Mouse (Mus musculus) midbrain, embryonic 12.5 days (tissue): ENCODE results near the gene Pip5k1a. TPM values are rescaled to one million over a fixed set of nuclear protein-coding genes. Genes with fewer than 3 reads are reported as not detected.
"Not testable (repeated sequence)": the region's sequence is repeated elsewhere in the genome, so short reads cannot be mapped to it uniquely, and the experiment has no call there.

ENCODE experiments used
- ATAC-seq: fragments of 200-750 bp; cut with Nextera tagmentation; 2 replicates; pipeline ENCODE4 v1.8.0; 2017; ENCODE audit warnings: low read depth, moderate TSS enrichment, moderate library complexity; ENCODE audit not compliant: low FRiP score
- H3K27ac ChIP-seq: fragments of 300-500 bp; sonication (generic); replicated peaks from 2 replicates; pipeline ENCODE4 v1.5.1; 2016; ENCODE audit warnings: mild to moderate bottlenecking
- H3K27me3 ChIP-seq: fragments of 300-500 bp; sonication (generic); 2 replicates; pipeline ENCODE4 v1.6.1; 2016; ENCODE audit warnings: mild to moderate bottlenecking
- H3K36me3 ChIP-seq: fragments of 300-500 bp; sonication (generic); 2 replicates; pipeline ENCODE4 v1.6.1; 2016
- H3K4me1 ChIP-seq: fragments of 300-500 bp; sonication (generic); 2 replicates; pipeline ENCODE4 v1.6.1; 2016
- H3K4me2 ChIP-seq: fragments of 300-500 bp; sonication (generic); replicated peaks from 2 replicates; pipeline ENCODE4 v1.6.1; 2016; ENCODE audit warnings: mild to moderate bottlenecking, moderate library complexity
- H3K4me3 ChIP-seq: fragments of 300-500 bp; sonication (generic); 2 replicates; pipeline ENCODE4 v1.5.1; 2016; ENCODE audit warnings: mild to moderate bottlenecking
- H3K9ac ChIP-seq: fragments of 300-500 bp; sonication (generic); replicated peaks from 2 replicates; pipeline ENCODE4 v1.6.1; 2016; ENCODE audit warnings: mild to moderate bottlenecking, moderate library complexity
- H3K9me3 ChIP-seq: fragments of 300-500 bp; sonication (generic); 2 replicates; pipeline ENCODE4 v1.6.1; 2016; ENCODE audit warnings: mild to moderate bottlenecking
- WGBS: fragments of 180-500 bp; shearing (Covaris S2); methylation state at CpG from one replicate; pipeline ENCODE4 v1.1.7; 2016; 5-methylcytosine and 5-hydroxymethylcytosine counted together
- polyA plus RNA-seq: library from polyadenylated mRNA; unstranded; fragments of >200 nt; fragmentation: Nextera tagmentation; extraction: Ambion mirVana; gene quantifications from 2 replicates; pipeline ENCODE4 v1.2.1, GENCODE M21; 2016

Gene Pip5k1a
- polyA plus RNA-seq, 1 experiment from 2014 or later: 20.5 TPM

DNA sequence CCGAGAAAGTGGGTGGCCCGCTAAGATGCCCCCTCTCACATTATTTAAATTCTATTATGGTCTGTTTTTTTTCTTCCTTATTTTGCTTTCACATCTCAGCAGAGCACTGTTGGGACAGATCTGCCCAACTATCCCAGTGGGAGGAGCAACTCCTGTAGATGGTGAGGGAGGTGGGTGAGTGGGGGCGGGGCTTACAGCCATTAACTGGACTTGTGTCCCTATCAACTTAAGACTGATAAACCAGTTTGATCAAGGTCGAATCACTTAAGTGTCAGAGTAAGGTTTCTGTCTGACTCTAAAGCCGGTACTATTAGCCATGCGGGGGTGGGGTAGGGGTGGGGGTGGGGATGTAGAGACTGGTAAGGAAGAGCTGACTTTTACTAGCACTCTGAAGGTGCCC lies 28.3 kb upstream of the Pip5k1a start:
- Histone ChIP-seq H3K4me3 (peak overlapping the region; percentile 33), H3K4me2 (peak overlapping the region; percentile 54), H3K9ac (peak overlapping the region; percentile 43; the same call in 1 of the 2 replicates), H3K27me3 (no peaks in the 10 kb centered on the region), H3K4me1 (peaks cover 16% of the 10 kb centered on the region), H3K36me3 (peaks cover 13% of the 10 kb centered on the region), H3K9me3 (no peaks in the 10 kb centered on the region), H3K27ac (no peak overlapping the region)
- ATAC-seq: peak; percentile 21; the same call in 1 of the 2 replicates
- WGBS: 32% methylated on average over 6 of the region's 6 CpGs

DNA sequence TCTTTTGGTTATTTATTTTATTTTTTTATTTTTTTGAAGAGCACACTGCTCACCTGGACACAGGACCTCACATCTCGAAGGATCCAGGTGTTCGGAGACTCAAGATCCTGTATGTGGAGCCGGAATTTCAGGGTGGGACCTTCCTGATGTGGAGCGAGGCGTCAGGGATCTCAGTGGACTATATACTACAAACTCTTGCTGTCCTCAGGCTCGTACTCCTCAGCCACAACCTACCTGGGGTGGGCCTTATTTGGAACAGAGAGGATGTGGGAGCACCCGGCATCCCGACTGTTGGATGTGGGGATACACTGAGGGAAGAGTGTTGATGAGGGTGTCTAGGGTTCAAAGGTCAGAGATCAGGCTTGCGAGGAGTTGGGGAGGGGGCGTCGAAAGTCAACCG lies 27.4 kb upstream of the Pip5k1a start:
- ATAC-seq: peak; percentile 70
- peaks cover 15% of the 10 kb centered on the region for H3K36me3 ChIP-seq
- H3K4me3 ChIP-seq: peak overlapping the region; percentile 68
- not testable (repeated sequence) for H3K9me3 ChIP-seq, H3K27ac ChIP-seq, H3K4me2 ChIP-seq, H3K27me3 ChIP-seq, H3K9ac ChIP-seq
- H3K4me1 ChIP-seq: peaks cover 16% of the 10 kb centered on the region
- WGBS: no CpG with 5 or more reads among the region's 12 CpGs

DNA sequence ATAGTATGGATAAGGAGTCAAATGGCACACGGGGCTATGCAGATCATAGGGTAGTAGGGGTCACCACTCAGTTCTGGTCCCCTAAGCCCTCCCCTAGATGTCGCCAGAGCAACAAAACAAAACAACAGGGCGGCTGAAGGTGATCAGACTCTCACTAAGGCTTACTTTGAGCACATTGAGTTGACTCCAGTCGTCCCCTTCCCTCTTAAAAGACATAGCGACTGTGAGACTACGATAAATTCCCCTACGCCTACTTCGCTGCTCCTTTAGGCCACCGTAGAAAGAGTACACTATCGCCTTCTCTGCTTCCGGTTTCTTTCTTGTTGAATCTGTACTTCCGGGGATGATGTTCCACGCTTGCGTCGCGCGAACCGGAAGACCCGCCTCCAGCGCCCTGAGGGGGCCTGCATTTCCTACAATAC lies 27.0 kb upstream of the Pip5k1a start, which contains the start of the genes Scnm1 and Lysmd1:
TSS of gene Scnm1 (minus strand) at position 332 of the 422 bp plus-strand sequence.
TSS of gene Lysmd1 (plus strand) at position 409 of the 422 bp plus-strand sequence.
- Histone ChIP-seq H3K27me3 (no peaks in the 10 kb centered on the region), H3K4me2 (peak within 1 kb of the TSS; percentile 81), H3K27ac (peak within 1 kb of the TSS; percentile 63), H3K36me3 (peaks cover 20% of the 10 kb centered on the region), H3K4me3 (peak within 1 kb of the TSS; percentile 68), H3K9ac (peak within 1 kb of the TSS; percentile 75), H3K4me1 (peaks cover 16% of the 10 kb centered on the region), H3K9me3 (no peaks in the 10 kb centered on the region)
- WGBS: under 1% methylated on average over 20 of the region's 20 CpGs
- ATAC-seq: peak; percentile 91

GRCm38 (mm10) chr3:95133176-95133575 lies 26.4 kb upstream of the Pip5k1a start:
- no peaks in the 10 kb centered on the region for H3K9me3 ChIP-seq
- WGBS: 61% methylated on average over 11 of the region's 11 CpGs
- H3K27ac ChIP-seq: 0 out of 2 replicates have a peak overlapping the region, but pooled peaks have one; percentile 63
- peak overlapping the region; percentile 75 for H3K9ac ChIP-seq
- peaks cover 23% of the 10 kb centered on the region for H3K36me3 ChIP-seq
- H3K4me2 ChIP-seq: peak overlapping the region; percentile 81
- no peaks in the 10 kb centered on the region for H3K27me3 ChIP-seq
- ATAC-seq: peak; percentile 3
- peaks cover 16% of the 10 kb centered on the region for H3K4me1 ChIP-seq
- peak overlapping the region; percentile 68 for H3K4me3 ChIP-seq

DNA sequence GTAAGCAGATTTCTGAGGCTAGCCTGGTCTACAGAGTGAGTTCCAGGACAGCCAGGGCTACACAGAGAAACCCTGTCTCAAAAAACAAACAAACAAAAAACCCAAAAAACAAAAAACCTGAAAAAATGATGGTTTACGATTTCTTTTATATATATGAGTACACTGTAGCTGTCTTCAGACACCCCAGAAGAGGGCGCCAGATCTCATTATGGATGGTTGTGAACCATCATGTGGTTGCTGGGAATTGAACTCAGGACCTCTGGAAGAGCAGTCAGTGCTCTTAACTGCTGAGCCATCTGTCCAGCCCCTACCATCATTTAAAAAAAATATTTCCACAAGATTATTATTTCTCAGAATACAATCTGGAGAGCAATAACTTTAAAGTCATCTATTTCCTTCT lies 25.7 kb upstream of the Pip5k1a start:
- H3K27ac ChIP-seq, H3K4me2 ChIP-seq, H3K9me3 ChIP-seq, H3K9ac ChIP-seq, ATAC-seq, H3K27me3 ChIP-seq: not testable (repeated sequence)
- Histone ChIP-seq H3K4me3 (peak overlapping the region; percentile 68; the same call in 1 of the 2 replicates), H3K4me1 (peaks cover 16% of the 10 kb centered on the region), H3K36me3 (peaks cover 23% of the 10 kb centered on the region)
- 86% methylated on average over 2 of the region's 2 CpGs for WGBS

- Histone ChIP-seq H3K9ac (no peak overlapping the region), H3K4me2 (no peak overlapping the region), H3K4me1 (peaks cover 10% of the 10 kb centered on the region), H3K4me3 (no peak overlapping the region), H3K27ac (no peak overlapping the region), H3K27me3 (no peaks in the 10 kb centered on the region), H3K36me3 (peaks cover 23% of the 10 kb centered on the region), H3K9me3 (no peaks in the 10 kb centered on the region)
- WGBS: 95% methylated on average over 5 of the region's 5 CpGs
- ATAC-seq: no peak
Measured at GRCm38 (mm10) chr3:95130081-95130480, 23.4 kb upstream of the Pip5k1a start.

GRCm38 (mm10) chr3:95129226-95129651 lies 22.5 kb upstream of the Pip5k1a start:
- Histone ChIP-seq H3K4me3 (no peak overlapping the region), H3K9me3 (no peaks in the 10 kb centered on the region), H3K27me3 (no peaks in the 10 kb centered on the region), H3K27ac (no peak overlapping the region), H3K9ac (no peak overlapping the region), H3K4me1 (peaks cover 12% of the 10 kb centered on the region), H3K36me3 (peaks cover 23% of the 10 kb centered on the region), H3K4me2 (no peak overlapping the region)
- 50% methylated on average over 6 of the region's 6 CpGs for WGBS
- no peak for ATAC-seq

GRCm38 (mm10) chr3:95124972-95125371 lies 18.2 kb upstream of the Pip5k1a start:
- WGBS: 56% methylated on average over 5 of the region's 5 CpGs

DNA sequence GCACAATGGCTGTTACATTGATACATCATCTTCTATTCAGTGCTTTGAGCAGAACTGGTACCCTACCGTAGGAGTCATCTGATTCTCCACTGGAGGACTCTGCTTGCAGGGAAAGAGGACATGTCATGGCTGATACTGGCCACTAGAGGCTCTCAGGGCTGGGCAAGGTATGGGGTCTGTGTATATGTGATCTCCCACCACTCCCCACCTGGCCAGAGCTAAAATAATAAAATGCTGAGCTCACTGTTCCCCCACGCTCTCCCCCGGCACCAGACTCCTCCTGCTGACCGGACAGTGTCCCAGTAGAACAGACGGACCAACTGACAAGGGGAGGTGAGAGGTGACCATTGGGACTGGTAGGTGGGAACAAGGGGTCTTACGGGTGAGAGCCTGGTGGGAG lies 17.5 kb upstream of the Pip5k1a start, which contains the start of gene Tmod4:
TSS of gene Tmod4 (plus strand) at position 231 of the 400 bp plus-strand sequence.
- WGBS: 68% methylated on average over 6 of the region's 6 CpGs
- no peak within 1 kb of the TSS for H3K4me3 ChIP-seq
- peaks cover 49% of the 10 kb centered on the region for H3K36me3 ChIP-seq
- H3K4me2 ChIP-seq: no peak within 1 kb of the TSS
- H3K9me3 ChIP-seq: no peaks in the 10 kb centered on the region
- no peaks in the 10 kb centered on the region for H3K27me3 ChIP-seq
- H3K4me1 ChIP-seq: peaks cover 6% of the 10 kb centered on the region; the same call in 1 of the 2 replicates
- H3K9ac ChIP-seq: no peak within 1 kb of the TSS
- H3K27ac ChIP-seq: no peak within 1 kb of the TSS
- ATAC-seq: no peak

More at GRCm38 (mm10) chr3:95124972-95125371, 18.2 kb upstream of the Pip5k1a start:
- H3K9ac ChIP-seq: no peak overlapping the region
- H3K4me1 ChIP-seq: peaks cover 6% of the 10 kb centered on the region; the same call in 1 of the 2 replicates
- no peak overlapping the region for H3K27ac ChIP-seq
- ATAC-seq: no peak
- no peak overlapping the region for H3K4me2 ChIP-seq
- peaks cover 49% of the 10 kb centered on the region for H3K36me3 ChIP-seq
- no peak overlapping the region for H3K4me3 ChIP-seq
- H3K27me3 ChIP-seq: no peaks in the 10 kb centered on the region
- no peaks in the 10 kb centered on the region for H3K9me3 ChIP-seq

DNA sequence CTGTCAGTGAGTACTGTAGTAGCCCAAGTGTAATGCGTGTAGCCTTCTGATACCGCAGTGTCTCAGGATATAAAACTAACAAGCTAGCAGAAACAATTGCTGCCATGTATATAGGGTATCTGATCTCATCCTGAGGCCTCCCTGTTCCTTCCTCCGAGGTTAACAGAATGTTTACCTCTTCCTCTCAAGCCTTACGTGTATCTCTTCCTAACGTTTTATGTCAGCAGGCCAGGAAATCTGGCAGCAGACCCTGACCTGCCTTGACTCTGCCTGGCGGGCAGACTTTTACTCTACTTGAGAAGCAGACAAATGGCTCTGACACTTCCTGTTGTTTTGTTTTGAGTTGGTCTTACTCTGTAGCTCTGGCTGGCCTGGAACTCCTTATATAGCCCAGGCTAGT lies 14.8 kb upstream of the Pip5k1a start:
- Histone ChIP-seq H3K36me3 (peaks cover 66% of the 10 kb centered on the region), H3K27ac (no peak overlapping the region), H3K9ac (no peak overlapping the region), H3K4me3 (no peak overlapping the region), H3K27me3 (no peaks in the 10 kb centered on the region), H3K4me1 (peaks cover 6% of the 10 kb centered on the region; the same call in 1 of the 2 replicates), H3K4me2 (no peak overlapping the region), H3K9me3 (no peaks in the 10 kb centered on the region)
- ATAC-seq: no peak
- 83% methylated on average over 6 of the region's 6 CpGs for WGBS

- Histone ChIP-seq H3K36me3 (peaks cover 74% of the 10 kb centered on the region), H3K4me2 (no peak overlapping the region), H3K27me3 (no peaks in the 10 kb centered on the region), H3K9ac (0 out of 2 replicates have a peak overlapping the region, but pooled peaks have one; percentile 24), H3K27ac (no peak overlapping the region), H3K4me3 (no peak overlapping the region), H3K4me1 (peaks cover 2% of the 10 kb centered on the region), H3K9me3 (no peaks in the 10 kb centered on the region)
- ATAC-seq: no peak
- 93% methylated on average over 2 of the region's 2 CpGs for WGBS
Measured at GRCm38 (mm10) chr3:95117751-95118150, 11.0 kb upstream of the Pip5k1a start.

DNA sequence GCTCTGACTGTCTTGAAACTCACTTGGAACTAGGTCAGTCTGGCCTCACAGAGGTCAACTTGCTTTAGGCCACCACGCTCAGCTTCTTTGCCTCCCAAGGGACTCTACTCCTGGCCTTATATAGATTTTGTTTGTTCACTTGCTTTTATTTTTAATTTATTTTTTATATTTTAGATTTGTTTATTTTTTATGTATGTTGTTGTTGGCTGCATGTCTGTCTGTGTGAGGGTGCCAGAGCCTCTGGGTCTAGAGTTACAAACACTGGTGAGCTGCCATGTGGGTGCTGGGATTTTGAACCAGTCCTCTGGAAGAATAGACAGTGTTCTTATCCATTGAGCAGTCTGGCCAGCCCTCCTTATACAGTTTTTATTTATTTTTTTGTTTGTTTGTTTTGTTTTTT lies 6.0 kb upstream of the Pip5k1a start:
- peak overlapping the region; percentile 48 for H3K4me2 ChIP-seq
- no peaks in the 10 kb centered on the region for H3K27me3 ChIP-seq
- H3K27ac ChIP-seq: no peak overlapping the region
- no peak overlapping the region for H3K4me3 ChIP-seq
- no peak for ATAC-seq
- peaks cover 11% of the 10 kb centered on the region for H3K4me1 ChIP-seq
- peak overlapping the region; percentile 37; the same call in 1 of the 2 replicates for H3K9ac ChIP-seq
- 92% methylated on average over 1 of the region's 1 CpGs for WGBS
- no peaks in the 10 kb centered on the region for H3K9me3 ChIP-seq
- H3K36me3 ChIP-seq: peaks cover 26% of the 10 kb centered on the region
